Mouse (Mus musculus) cerebellum, adult (tissue): ENCODE data around the gene Nfyb.

Source experiments
- ATAC-seq: cut with Nextera tagmentation; 2 replicates; pipeline ENCODE4 v1.9.2; 2017; ENCODE audit warnings: mild to moderate bottlenecking, moderate library complexity, mixed read lengths; ENCODE audit not compliant: insufficient number of reproducible peaks, low FRiP score, low TSS enrichment

Nfyb gene

GRCm38 (mm10) chr10:82746988-82747850, 16.7 kb downstream of the Nfyb start:
- no peak for ATAC-seq

- ATAC-seq, result no peak
These were observed 18.6 kb downstream of the Nfyb start for GRCm38 (mm10) chr10:82745301-82745700.

GRCm38 (mm10) chr10:82744296-82744695, 19.6 kb downstream of the Nfyb start:
- ATAC-seq, result no peak

- ATAC-seq, result no peak
These were observed 21.4 kb downstream of the Nfyb start for GRCm38 (mm10) chr10:82742578-82742977.

- no peak for ATAC-seq
These were observed 22.1 kb downstream of the Nfyb start for GRCm38 (mm10) chr10:82741876-82742275.

GRCm38 (mm10) chr10:82741354-82741753, 22.6 kb downstream of the Nfyb start:
- no peak for ATAC-seq

GRCm38 (mm10) chr10:82699296-82699941, 64.5 kb downstream of the Nfyb start:
- ATAC-seq, result peak; percentile 15; the same call in 1 of the 2 replicates

GRCm38 (mm10) chr10:82698712-82699261, 65.2 kb downstream of the Nfyb start:
- peak; percentile 84 for ATAC-seq
